Mouse (Mus musculus): ENCODE measurements at regions not wholly inside any gene's neighbourhood (a gene's known extent, or its start where the extent isn't known, plus 50 kb on each side); places are given as distances from the start of the nearest gene placed in this dataset.
A peak's percentile ranks its signal among the peaks of the same experiment; 100 is the strongest.

DNA sequence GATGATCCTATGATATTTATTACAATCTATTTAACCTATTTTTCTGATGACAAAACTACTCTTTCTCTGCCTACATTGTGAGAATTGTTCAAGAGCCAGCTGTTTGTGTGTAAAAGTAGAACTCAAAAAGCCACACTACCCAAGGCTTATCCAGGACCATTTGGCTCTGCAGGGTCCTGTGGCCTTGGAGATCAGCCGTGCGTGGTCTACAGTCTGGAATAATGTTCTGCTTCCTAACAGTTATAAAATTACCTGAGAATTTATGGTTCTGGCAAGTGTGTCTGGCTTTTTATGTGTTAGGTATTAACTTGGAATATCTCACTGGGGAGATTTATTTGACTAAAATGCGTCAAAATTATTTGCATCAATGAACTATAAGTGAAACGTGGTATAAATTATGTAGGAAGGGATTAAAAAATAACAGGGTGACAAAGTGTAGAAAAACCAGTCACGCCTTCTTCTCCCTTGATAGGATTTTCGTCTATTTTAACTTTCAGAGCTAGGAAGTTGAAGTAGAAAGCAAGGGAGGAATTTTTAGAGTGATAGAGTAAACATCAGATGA lies 1789.0 kb upstream of the Gm7489 start:
- ATAC-seq, result no peak
- H3K4me2 ChIP-seq (replicated peaks), result no peak overlapping the region
- H3K4me1 ChIP-seq (replicated peaks), result no peaks in the 10 kb centered on the region
- H3K27me3 ChIP-seq (replicated peaks), result no peaks in the 10 kb centered on the region
- H3K9ac ChIP-seq, result no peak overlapping the region
- H3K4me3 ChIP-seq (replicated peaks), result no peak overlapping the region
- 58% methylated on average over 6 of the region's 6 CpGs for WGBS
- H3K36me3 ChIP-seq, result no peaks in the 10 kb centered on the region
- H3K9me3 ChIP-seq, result no peaks in the 10 kb centered on the region
- no peak overlapping the region for H3K27ac ChIP-seq

DNA sequence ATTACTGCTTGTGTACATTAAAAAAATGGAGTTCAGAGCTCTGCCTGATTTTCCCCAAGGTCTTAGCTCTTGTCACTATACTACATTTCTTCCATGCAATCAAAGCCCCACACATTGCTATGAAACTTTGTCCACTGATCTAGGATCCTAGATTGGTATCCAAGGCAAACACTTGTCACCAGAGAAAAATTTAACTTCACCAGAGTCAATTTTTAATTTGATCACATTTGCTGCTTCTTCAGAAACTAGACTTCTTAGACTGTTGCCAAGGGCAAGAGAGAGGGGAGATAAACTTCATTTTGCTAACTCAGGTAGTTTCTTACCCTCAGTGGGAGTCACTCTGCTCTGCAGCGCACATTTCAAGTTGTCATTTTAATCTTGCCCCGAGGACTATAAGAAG lies 1775.9 kb upstream of the Gm7489 start:
- Histone ChIP-seq H3K4me2 (replicated peaks) (no peak overlapping the region), H3K9me3 (no peaks in the 10 kb centered on the region), H3K4me1 (replicated peaks) (no peaks in the 10 kb centered on the region), H3K4me3 (replicated peaks) (no peak overlapping the region), H3K27me3 (replicated peaks) (no peaks in the 10 kb centered on the region), H3K9ac (no peak overlapping the region), H3K27ac (no peak overlapping the region), H3K36me3 (no peaks in the 10 kb centered on the region)
- 92% methylated on average over 2 of the region's 2 CpGs for WGBS
- ATAC-seq, result no peak

DNA sequence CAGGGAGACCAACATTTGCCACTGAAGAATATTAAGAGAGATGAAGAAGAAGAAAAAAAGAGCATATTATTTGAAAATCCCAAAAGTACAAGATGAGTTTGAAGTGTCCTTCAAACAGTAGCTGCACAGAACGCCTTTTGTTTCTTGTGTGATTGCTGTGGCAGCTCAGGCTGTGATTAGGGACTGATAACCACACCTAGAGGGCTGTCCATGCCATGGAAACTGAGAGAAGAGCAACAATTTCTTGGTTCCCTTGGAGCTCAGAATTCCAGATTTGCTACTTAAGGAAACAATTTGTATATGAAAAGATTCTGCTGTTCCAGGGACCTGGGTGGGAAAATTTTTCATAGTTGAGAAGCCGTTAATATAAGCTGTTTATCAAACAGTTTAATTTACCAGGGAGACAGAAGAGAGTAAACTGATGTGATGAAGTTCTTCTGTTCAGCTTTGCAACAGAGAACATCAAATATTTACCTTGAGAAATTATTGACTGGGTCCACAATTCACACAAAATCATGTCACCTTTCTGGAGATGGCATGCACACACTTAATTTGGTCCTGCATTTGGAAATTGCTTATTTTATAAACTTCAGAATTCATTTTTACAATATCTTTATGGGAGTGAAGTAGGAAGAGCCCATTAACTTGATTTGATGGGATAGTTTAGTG lies 1770.2 kb upstream of the Gm7489 start:
- Histone ChIP-seq H3K27me3 (replicated peaks) (no peaks in the 10 kb centered on the region), H3K9me3 (no peaks in the 10 kb centered on the region)
- WGBS, result 51% methylated on average over 2 of the region's 2 CpGs

DNA sequence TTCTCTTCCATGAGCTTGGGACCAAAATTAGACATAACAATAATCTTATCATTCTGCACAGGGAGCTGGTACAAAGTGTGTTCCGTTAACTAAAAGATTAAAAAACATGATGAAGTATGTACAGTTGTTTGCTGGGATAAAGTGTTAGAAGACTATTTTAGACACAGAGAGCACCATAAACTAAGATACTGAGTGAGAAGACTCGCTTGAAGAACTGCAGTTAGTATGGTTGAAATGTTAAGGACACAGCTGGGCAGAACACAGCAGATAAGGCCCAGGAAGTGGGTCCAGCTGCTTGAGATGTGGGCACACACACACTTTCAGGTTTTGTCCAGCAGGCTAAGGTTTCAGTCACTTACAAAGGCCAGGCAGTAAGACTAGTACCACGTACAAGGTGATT lies 1748.0 kb upstream of the Gm7489 start:
- H3K4me1 ChIP-seq (replicated peaks), result no peaks in the 10 kb centered on the region
- H3K4me3 ChIP-seq (replicated peaks), result no peak overlapping the region
- no peaks in the 10 kb centered on the region for H3K36me3 ChIP-seq
- 77% methylated on average over 3 of the region's 3 CpGs for WGBS
- H3K9me3 ChIP-seq, result no peaks in the 10 kb centered on the region
- no peak overlapping the region for H3K9ac ChIP-seq
- ATAC-seq, result no peak
- H3K27me3 ChIP-seq (replicated peaks), result no peaks in the 10 kb centered on the region
- H3K4me2 ChIP-seq (replicated peaks), result no peak overlapping the region
- H3K27ac ChIP-seq, result no peak overlapping the region

More for the DNA sequence above, 1770.2 kb upstream of the Gm7489 start:
- H3K27ac ChIP-seq, result no peak overlapping the region
- no peak overlapping the region for H3K4me3 ChIP-seq (replicated peaks)
- no peaks in the 10 kb centered on the region for H3K4me1 ChIP-seq (replicated peaks)
- ATAC-seq, result no peak
- no peak overlapping the region for H3K4me2 ChIP-seq (replicated peaks)
- no peaks in the 10 kb centered on the region for H3K36me3 ChIP-seq
- no peak overlapping the region for H3K9ac ChIP-seq

DNA sequence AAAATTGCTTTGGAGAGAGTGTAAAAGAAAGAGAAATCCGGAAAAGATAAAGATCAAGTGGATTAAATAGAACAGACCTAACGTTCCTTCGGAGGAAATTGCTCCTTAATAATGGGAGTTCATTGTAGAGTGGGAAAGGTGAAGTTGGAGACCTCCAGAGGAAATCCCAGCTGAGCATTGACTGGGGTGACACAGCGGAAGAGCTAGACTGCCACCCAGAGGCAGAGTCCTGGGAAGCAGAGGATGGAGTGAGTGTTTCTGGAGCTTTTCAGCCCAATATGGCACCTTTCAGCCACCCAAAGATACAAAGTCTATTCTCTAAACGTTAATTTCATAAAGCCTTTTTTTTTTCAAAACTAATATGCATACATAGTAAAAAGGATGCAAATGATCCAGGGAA lies 1731.3 kb upstream of the Gm7489 start:
- Histone ChIP-seq H3K9ac (no peak overlapping the region), H3K36me3 (no peaks in the 10 kb centered on the region), H3K4me2 (replicated peaks) (no peak overlapping the region), H3K27me3 (replicated peaks) (no peaks in the 10 kb centered on the region), H3K4me3 (replicated peaks) (no peak overlapping the region), H3K27ac (no peak overlapping the region), H3K4me1 (replicated peaks) (no peaks in the 10 kb centered on the region), H3K9me3 (no peaks in the 10 kb centered on the region)
- no peak for ATAC-seq
- WGBS, result 36% methylated on average over 5 of the region's 5 CpGs

DNA sequence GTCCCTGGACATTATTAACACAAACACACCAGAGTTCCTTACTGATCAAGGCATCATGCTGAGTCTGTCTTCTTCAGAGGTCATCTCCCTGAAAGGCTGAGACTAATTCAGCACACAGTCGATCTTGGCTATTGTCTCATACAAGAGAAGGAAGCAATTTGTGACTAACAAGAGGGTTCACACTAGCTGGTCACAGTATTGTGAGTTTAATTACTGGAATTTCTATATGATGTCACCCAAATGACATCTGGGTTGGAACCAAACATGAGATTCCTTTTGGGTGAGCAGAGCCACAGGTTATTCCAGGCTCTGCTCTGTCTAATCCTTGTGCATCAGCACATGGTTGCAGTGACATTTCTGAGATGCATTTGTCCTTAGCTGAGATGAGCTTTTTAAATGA lies 1728.9 kb upstream of the Gm7489 start:
- no peaks in the 10 kb centered on the region for H3K27me3 ChIP-seq (replicated peaks)
- WGBS, result 55% methylated on average over 1 of the region's 1 CpGs
- H3K9me3 ChIP-seq, result no peaks in the 10 kb centered on the region
- no peak overlapping the region for H3K4me3 ChIP-seq (replicated peaks)
- H3K36me3 ChIP-seq, result no peaks in the 10 kb centered on the region
- no peak for ATAC-seq
- no peak overlapping the region for H3K4me2 ChIP-seq (replicated peaks)
- H3K4me1 ChIP-seq (replicated peaks), result 0 out of 2 replicates have a peak, but pooled peaks cover 6% of the 10 kb centered on the region
- H3K9ac ChIP-seq, result no peak overlapping the region
- no peak overlapping the region for H3K27ac ChIP-seq

DNA sequence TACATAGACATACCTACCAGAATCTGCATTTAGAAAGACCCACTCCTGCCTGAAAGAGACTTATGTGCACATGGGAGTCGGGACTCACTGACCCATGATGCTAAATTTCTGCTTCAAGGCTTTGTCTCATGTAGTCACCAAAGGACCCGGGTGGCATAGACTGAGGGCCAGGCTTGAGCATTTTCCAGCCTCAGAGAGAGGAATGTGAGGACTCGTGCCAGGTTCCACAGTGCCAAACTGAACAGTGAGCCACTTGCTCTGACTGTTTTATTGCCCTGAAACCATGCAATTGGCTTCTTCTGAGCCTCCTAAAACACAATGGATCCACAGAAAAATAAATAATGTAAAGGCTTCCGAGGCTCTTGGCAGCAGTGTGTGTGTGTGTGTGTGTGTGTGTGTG lies 1727.9 kb upstream of the Gm7489 start:
- Histone ChIP-seq H3K27me3 (replicated peaks) (no peaks in the 10 kb centered on the region), H3K4me3 (replicated peaks) (no peak overlapping the region)
- WGBS, result 57% methylated on average over 4 of the region's 4 CpGs

DNA sequence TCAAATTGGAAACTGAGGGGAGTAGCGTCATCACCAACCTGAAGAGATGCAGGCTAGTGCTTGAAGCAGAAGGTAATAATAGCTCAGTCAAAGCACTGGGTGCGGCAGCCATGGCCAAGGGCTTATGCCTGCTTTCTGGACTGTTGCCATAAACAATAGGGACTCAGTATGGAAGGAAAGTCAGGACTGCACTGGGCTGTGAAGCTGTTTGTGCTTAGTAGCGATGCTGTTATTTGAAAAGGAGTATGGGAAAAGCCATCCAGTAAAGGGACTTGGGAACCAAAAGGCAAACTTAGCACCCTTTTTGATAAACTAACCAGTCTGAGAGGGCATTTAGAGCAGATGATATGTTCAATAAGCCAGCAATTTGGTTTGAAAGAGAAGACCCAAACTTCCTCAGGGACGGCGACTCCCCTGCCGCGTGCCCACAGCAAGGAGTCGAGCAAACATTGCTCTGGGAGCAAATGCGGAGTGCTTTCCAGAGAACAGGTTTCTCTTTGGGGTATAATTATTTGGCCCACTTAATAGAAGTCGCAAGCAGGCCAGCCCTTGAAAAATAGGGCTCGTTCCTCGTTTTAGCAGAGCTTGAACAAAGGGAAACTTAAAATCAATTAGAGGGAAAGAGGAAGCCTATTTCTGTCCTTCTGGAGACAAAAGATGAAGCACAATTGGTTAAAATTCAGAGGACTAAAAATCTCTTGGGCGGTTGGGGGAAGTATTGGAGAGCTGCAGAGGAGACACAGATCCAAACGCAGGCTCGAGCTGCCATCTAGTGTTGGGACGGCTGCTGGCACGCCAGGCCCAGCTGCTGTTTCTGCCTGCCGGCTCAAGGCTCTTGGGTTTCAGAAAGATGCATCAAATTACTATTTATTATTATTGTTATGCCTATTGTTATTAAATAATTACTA lies 1724.3 kb upstream of the Gm7489 start:
- H3K27ac ChIP-seq, result no peak overlapping the region
- peak; percentile 85 for ATAC-seq
- WGBS, result 24% methylated on average over 18 of the region's 18 CpGs

More for the DNA sequence above, 1727.9 kb upstream of the Gm7489 start:
- Histone ChIP-seq H3K4me2 (replicated peaks) (no peak overlapping the region), H3K36me3 (no peaks in the 10 kb centered on the region), H3K27ac (no peak overlapping the region), H3K9ac (no peak overlapping the region), H3K9me3 (no peaks in the 10 kb centered on the region), H3K4me1 (replicated peaks) (peaks cover 11% of the 10 kb centered on the region)
- ATAC-seq, result no peak

DNA sequence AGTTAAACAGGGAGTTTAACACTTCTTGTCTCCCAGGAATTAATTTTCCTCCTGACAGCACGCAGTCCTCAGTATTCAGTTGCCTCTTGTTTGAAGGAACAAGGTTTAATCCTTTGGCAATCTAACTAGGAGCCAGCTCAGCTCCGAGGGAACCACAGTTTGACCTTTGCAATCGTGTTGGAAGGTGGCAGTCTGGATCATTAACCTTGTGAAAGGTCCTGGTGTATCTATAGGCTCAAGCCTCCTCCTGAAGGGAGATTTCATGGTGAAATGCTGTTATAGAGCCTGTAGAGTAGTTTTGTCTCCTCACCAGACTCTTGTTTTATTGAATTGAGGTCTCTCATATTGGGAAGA lies 1723.6 kb upstream of the Gm7489 start:
- H3K4me2 ChIP-seq (replicated peaks), result no peak overlapping the region
- H3K27ac ChIP-seq, result no peak overlapping the region
- no peaks in the 10 kb centered on the region for H3K27me3 ChIP-seq (replicated peaks)
- no peak overlapping the region for H3K4me3 ChIP-seq (replicated peaks)
- H3K4me1 ChIP-seq (replicated peaks), result peaks cover 15% of the 10 kb centered on the region
- no peak overlapping the region for H3K9ac ChIP-seq
- WGBS, result 15% methylated on average over 3 of the region's 3 CpGs
- H3K9me3 ChIP-seq, result no peaks in the 10 kb centered on the region
- 0 out of 2 replicates have a peak, but pooled peaks have one; percentile 32 for ATAC-seq
- H3K36me3 ChIP-seq, result no peaks in the 10 kb centered on the region

More for the DNA sequence above, 1724.3 kb upstream of the Gm7489 start:
- Histone ChIP-seq H3K9me3 (no peaks in the 10 kb centered on the region), H3K36me3 (no peaks in the 10 kb centered on the region), H3K4me2 (replicated peaks) (peak overlapping the region; percentile 31; the same call in 1 of the 2 replicates), H3K4me1 (replicated peaks) (peaks cover 15% of the 10 kb centered on the region), H3K9ac (no peak overlapping the region), H3K4me3 (replicated peaks) (no peak overlapping the region), H3K27me3 (replicated peaks) (no peaks in the 10 kb centered on the region)

DNA sequence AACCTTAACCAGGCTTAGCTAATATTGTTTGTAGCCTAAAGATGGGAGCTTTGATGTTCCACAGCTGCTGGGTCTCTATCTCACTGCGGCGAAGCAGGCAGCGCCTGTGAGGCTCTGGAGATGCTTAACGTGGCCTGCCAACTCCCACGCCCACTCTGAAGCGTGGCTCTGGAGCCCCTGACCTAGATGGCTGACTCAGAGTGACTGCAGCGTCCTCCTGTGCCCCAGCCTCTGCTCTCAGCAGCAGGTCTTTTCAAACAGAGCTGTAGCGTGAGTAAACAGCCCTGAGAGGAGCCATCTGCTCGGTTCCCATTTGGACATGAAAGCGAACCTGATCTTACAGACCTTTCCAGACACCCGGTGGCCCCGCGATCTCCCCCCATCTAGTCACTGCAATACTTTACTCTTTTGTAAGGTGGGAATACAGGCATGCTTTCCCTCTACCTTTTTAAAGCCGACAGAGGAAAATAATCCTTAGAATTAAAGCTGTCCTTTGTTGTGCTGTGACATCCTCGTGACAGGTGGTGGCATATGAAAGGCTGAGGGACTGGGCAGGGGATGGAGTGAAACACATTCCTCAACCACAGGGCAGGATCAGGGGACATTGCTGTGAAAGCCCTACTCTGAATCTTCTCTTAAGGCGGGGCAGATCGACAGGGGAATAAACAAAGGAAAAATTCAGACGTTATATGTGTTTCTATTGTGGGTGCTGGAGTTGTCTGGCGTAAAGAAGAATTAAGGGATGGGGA lies 1723.0 kb upstream of the Gm7489 start:
- Histone ChIP-seq H3K4me3 (replicated peaks) (no peak overlapping the region), H3K27ac (no peak overlapping the region), H3K27me3 (replicated peaks) (no peaks in the 10 kb centered on the region), H3K4me1 (replicated peaks) (peaks cover 15% of the 10 kb centered on the region), H3K4me2 (replicated peaks) (peak overlapping the region; percentile 45), H3K9me3 (no peaks in the 10 kb centered on the region), H3K9ac (no peak overlapping the region), H3K36me3 (no peaks in the 10 kb centered on the region)
- 20% methylated on average over 19 of the region's 19 CpGs for WGBS
- ATAC-seq, result peak; percentile 73

DNA sequence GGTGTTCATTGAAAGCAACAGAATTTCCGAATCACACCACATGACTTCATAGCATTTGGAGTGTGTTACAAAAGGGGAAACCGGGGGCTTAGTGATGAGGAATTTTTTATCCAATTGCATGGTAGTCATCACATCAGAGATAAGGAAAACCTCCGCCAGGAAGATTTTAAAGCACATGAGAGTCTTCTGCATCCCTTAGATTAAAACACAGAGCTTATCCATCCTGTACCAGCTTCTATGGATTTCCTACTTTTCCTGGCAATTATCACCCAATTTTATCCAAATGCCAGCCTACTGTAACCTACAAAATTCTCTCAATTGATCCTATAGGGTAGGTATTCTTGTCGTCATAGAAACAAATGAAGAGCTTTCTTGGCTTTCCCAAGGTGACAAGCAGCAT lies 1718.6 kb upstream of the Gm7489 start:
- Histone ChIP-seq H3K4me2 (replicated peaks) (no peak overlapping the region), H3K27me3 (replicated peaks) (no peaks in the 10 kb centered on the region), H3K27ac (no peak overlapping the region), H3K4me3 (replicated peaks) (no peak overlapping the region), H3K9me3 (no peaks in the 10 kb centered on the region), H3K4me1 (replicated peaks) (peaks cover 9% of the 10 kb centered on the region), H3K9ac (no peak overlapping the region), H3K36me3 (no peaks in the 10 kb centered on the region)
- WGBS, result 86% methylated on average over 4 of the region's 4 CpGs
- no peak for ATAC-seq
